Mouse (Mus musculus) frontal cortex, postnatal 25 days (tissue): ENCODE data around the gene Skint10.

Experiments used
- DNase-seq, 2 experiments: peaks; one replicate each; pipeline ENCODE4 v3.0.0; 2022; ENCODE audit warnings: low spot score in 2 of 2

Skint10 gene

DNA sequence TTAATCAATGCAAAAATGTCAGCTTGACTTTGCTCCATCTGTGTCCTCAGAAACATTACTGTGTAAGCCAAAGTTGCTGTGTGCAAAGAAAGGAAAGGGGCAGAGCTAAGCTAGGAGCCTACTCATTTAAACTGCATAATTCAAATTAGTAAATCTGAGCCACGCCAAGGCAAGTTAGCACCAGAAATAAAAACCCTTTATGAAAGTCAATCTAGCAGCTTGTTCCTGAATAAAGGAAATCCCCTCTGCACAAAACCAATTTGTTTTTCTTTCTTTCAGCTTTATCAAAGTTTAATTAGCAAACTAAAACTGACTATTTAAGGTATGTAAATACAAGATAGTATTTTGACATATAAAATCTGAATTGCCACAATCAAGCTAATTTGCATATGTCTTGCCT lies at the start of gene Skint10:
Gene Skint10, minus strand, starts transcription at position 101 of the 400 bp plus-strand sequence.
- DNase-seq = no peak

DNA sequence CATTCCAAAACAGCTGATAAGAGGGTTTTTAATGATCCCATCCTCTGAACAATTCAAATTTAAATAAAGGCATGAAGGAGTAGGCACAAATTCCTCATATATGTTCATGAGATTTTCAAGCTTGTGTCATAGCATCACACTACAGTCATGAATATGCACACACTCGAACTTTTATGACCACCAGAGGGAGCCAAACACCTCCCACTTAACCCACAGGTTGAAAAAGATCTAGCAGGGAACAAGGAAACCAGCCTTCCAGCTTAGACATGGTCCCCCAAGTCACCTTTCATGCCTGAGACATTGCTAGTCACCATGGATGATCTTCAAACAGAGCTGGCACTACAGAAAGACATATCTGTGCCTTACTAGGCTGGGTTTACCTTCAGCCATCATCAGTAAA lies 16.0 kb upstream of the Skint10 start:
- no peak for DNase-seq
